Mouse (Mus musculus) bone marrow macrophage, adult 2 months (primary cell): ENCODE results near the gene Cdyl. TPM values are rescaled to one million over a fixed set of nuclear protein-coding genes. Genes with fewer than 3 reads are reported as not detected.
A peak's percentile ranks its signal among the peaks of the same experiment; 100 is the strongest.

Experiments
- H3K27ac ChIP-seq: 2 replicates; pipeline ENCODE4 v1.5.1; 2012; ENCODE audit warnings: low read depth, low read length; ENCODE audit not compliant: insufficient read depth
- H3K4me1 ChIP-seq: 2 replicates; pipeline ENCODE4 v1.6.1; 2012; ENCODE audit warnings: low read length; ENCODE audit not compliant: control insufficient read depth, insufficient read depth
- H3K4me3 ChIP-seq: 2 replicates; pipeline ENCODE4 v1.5.1; 2012; ENCODE audit warnings: mild to moderate bottlenecking, low read length, moderate library complexity; ENCODE audit not compliant: insufficient read depth
- CTCF ChIP-seq: IDR thresholded peaks from 2 replicates; pipeline ENCODE4 v1.5.1; 2012; ENCODE audit warnings: low read depth, mild to moderate bottlenecking, low read length, moderate library complexity
- POLR2A ChIP-seq: IDR thresholded peaks from 2 replicates; pipeline ENCODE4 v1.6.1; 2012; ENCODE audit warnings: mild to moderate bottlenecking, low read depth, low read length, borderline replicate concordance
- polyA plus RNA-seq: library from polyadenylated mRNA; stranded (reverse); fragments of >200 nt; gene quantifications from 2 replicates; pipeline ENCODE4 v1.2.4, GENCODE M21; 2012; ENCODE audit not compliant: missing spikeins, insufficient read depth, insufficient read length

The Cdyl gene
- polyA plus RNA-seq, 1 experiment, result 9.3 TPM

DNA sequence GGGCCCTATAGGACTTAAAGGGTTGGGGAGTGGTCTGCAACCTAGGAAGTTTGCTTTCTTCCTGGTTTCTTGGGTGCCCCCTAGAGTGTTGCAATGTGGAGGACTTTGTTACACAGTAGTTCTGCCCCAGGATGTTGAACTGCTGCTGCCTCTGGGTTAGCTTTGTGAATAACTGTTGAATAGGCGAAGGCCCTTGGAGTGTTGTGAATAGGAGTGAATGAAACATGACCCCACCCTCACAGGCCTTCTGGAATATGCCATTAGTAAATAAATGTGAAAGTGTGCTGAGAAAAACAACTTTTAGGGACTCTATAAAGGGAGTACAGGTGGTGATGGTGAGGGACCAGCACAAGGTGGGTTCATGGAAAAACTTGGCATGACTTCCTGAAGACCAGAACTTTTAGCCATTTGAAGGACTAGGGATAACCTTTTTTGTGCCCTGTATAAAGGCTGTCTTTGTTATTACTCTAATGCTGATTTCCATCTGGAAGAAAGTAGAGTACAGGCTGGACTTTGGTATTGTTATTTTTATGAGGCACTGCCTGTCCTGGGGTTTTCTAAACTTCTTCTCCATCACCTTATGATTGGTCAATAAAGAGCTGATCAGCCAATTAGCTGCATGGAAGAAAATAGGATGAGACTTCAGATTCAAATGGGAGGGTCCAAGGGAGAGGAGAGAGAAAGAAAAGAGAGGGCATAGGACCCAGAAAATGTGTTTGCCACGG is 193.4 kb downstream of the Cdyl start:
- Histone ChIP-seq H3K27ac (no peak overlapping the region), H3K4me1 (no peaks in the 10 kb centered on the region), H3K4me3 (no peak overlapping the region)
- TF ChIP-seq POLR2A (no peak), CTCF (no peak)

DNA sequence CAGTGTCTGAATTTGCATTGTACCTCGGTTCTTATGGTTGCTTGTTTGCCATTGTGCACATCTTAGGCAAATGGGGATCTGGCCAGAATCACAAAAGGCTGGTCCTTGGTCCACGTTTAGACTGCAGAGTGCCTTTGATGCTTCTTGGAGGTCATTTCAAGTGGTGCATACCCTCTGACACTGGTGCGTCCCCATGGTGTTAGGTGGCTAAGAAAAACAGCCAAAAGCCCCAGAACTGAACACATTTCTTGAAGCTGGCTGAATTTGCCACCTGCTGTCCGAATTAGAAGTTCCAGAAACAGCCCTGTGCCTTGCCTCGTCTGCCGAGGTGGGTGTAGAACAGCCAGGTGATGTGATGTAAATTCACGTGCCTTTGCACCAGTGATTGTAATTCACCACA is 197.9 kb downstream of the Cdyl start:
- H3K4me3 ChIP-seq, result no peak overlapping the region
- H3K27ac ChIP-seq, result no peak overlapping the region
- no peaks in the 10 kb centered on the region for H3K4me1 ChIP-seq
- no peak for TF ChIP-seq POLR2A
- no peak for TF ChIP-seq CTCF

DNA sequence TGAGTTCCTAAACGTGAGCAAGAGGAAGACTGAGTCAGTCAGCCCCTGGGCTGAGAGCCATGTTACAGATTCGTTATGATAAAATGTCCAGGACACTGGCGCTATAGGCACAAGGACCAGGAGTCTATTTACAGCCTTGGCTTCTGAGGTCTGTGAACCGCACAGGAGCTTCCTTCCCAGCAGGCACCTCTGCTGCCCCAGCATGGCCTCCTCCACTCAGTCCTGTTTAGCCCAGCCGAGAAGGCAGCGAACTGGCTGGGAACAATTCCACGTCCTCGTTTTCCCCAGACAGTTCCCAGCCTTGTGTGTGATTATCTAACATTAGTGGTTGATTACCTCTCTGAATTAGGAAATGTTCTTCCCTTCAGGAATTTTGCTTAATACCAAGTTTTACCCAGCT is 201.3 kb downstream of the Cdyl start:
- H3K4me3 ChIP-seq, result no peak overlapping the region
- no peak overlapping the region for H3K27ac ChIP-seq
- H3K4me1 ChIP-seq, result no peaks in the 10 kb centered on the region
- TF ChIP-seq CTCF (no peak), POLR2A (no peak)

DNA sequence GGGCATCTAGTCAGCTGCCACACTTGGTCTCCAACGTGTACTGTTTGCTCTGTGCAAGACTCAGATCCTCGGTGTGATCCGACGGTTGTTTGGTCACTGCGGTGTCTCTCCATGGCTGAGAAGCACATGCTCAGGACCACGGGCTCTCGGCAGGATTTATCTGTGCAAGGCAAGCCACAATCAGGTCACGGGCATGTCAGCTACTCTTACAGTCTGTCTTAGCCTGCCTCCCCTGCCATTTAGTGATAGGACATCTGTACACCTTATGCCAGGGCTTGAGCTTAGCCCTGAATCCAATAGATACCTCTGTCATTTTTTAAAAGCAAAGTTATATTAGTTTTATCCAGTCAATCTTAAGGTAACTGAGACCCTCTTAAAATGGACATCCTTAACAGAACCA is 211.0 kb downstream of the Cdyl start:
- peaks cover 7% of the 10 kb centered on the region for H3K4me1 ChIP-seq

DNA sequence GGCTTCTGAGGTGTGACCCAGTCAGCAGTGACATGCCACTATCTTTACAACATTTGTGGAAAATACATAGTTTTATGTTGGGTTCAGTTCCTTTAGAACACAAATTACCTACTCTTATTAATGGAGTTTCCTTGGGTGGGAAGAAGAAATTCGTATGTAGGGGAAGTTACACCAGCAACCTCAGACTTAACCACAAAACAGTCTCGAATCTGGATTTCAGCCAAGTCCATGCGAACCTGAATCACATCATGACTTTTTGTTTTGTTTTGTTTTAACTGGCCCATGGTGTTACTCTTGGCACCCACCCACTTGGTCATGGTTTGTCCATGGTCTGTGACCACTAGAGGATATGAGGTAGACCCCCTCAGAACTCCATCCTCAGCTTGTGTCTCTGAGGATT is 211.5 kb downstream of the Cdyl start:
- no peak overlapping the region for H3K27ac ChIP-seq
- peaks cover 7% of the 10 kb centered on the region for H3K4me1 ChIP-seq
- TF ChIP-seq POLR2A, result no peak
- no peak for TF ChIP-seq CTCF
- peak overlapping the region; percentile 14; the same call in 1 of the 2 replicates for H3K4me3 ChIP-seq

More for the DNA sequence above, 211.0 kb downstream of the Cdyl start:
- TF ChIP-seq CTCF (no peak), POLR2A (no peak)
- Histone ChIP-seq H3K4me3 (no peak overlapping the region), H3K27ac (no peak overlapping the region)

DNA sequence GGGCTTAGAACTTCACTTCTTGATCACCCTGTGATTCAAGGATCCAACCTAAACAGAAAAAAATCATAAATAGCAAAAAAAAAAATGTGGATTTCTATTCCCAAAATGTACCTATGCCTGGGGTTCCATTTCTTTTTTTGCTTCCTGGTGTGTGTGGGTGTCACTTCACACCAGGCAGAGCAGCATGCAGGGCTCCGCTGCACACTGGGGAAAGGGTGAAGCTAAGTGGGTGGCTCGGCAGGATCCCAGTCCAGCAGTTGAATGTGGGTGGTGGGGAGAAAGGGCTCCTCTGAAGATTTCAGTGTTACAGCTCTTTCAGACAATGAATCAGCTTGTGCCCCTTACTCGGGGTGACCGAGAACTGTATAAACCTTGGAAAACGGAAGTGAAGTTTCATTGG is 215.8 kb downstream of the Cdyl start:
- Histone ChIP-seq H3K4me3 (no peak overlapping the region), H3K27ac (no peak overlapping the region), H3K4me1 (peaks cover 12% of the 10 kb centered on the region)
- no peak for TF ChIP-seq POLR2A
- no peak for TF ChIP-seq CTCF

DNA sequence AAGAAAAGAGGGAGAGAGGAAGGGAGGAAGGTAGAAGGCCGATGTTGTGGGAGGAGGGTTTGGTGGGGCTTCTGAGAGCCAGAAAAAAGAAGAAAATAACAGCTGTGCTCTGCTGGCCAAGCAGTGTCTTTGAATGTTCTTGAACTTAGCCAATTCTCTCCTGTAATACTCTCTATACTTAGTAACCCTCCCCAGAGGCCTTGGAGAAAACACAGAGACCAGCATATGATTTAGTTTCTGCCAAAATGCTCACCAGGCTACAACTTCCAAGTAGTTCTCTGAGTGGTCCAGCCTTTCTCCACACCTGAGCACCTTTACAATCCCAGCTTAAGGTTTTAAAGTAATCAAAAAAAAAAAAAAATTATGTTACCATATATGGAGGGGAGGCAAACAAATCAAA is 218.6 kb downstream of the Cdyl start:
- peaks cover 9% of the 10 kb centered on the region for H3K4me1 ChIP-seq
- no peak overlapping the region for H3K27ac ChIP-seq
- H3K4me3 ChIP-seq, result no peak overlapping the region
- no peak for TF ChIP-seq POLR2A
- TF ChIP-seq CTCF, result no peak

DNA sequence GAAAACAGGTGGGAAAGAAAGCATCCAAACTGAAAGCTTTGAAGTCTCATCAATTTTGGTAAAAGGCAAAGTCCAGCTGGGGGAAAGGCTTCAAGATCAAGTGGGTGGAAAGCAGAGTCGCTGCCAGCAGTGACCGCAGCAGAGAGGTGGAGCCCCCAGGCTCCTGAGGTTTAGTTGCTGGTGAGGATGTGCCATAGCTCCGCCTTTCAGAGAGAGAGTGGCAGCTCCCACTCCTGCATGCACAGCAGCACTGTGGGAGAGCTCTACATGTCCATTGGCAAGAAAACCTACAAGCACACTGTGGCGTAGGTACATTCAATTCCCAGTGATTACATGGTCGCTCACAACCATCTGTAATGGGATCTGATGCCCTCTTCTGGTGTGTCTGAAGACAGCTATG is 219.4 kb downstream of the Cdyl start:
- Histone ChIP-seq H3K4me1 (peaks cover 9% of the 10 kb centered on the region), H3K27ac (no peak overlapping the region), H3K4me3 (no peak overlapping the region)
- TF ChIP-seq POLR2A (no peak), CTCF (no peak)

DNA sequence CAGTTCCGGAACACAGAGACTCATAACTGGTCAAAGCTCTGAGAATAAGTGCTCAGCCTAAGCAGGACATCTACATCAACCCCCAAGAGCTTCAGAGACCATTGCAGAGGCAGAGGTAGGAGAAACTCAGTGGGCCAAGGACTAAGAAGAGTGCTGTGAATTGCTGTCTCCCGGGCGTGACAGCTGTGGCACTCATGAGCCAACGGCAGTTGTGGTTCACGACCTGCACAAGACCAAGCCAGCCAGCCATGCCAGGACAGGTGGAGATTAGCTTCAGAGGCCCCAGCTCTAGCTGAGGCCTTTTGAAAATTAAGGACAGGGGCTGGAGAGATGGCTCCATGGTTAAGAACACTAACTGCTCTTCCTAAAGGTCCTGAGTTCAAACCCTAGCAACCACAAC is 219.9 kb downstream of the Cdyl start:
- Histone ChIP-seq H3K27ac (no peak overlapping the region), H3K4me1 (peaks cover 9% of the 10 kb centered on the region), H3K4me3 (no peak overlapping the region)
- TF ChIP-seq POLR2A, result no peak
- TF ChIP-seq CTCF, result no peak

DNA sequence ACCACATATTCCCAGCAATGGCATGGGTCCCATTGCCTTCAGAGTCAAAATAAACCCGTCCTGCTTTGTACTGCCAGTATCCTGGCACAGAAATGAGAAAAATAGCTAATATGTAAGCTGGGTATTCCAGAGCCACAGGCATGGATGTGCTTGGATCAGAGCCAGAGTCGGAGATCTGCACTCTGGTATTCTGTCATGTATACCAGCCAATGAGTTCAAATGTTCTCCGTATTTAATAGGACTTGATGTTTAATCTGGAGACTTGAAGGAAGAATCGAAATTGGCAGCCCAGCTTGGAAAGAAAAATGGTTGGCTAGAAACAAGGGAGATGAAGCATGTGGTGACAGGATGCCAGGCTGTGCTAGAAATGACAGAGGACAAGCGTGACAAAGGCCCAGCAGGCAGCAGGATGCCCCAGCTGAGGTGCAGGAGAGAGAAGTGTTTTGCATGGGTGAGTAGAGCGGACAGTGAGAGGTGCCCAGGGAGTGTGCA is 221.0 kb downstream of the Cdyl start:
- TF ChIP-seq CTCF (no peak), POLR2A (no peak)
- Histone ChIP-seq H3K27ac (no peak overlapping the region), H3K4me3 (no peak overlapping the region), H3K4me1 (peaks cover 9% of the 10 kb centered on the region)
